Mouse (Mus musculus) spleen, postnatal 10 days (tissue): ENCODE data around the gene Hoxd11.

ENCODE experiments used
- DNase-seq, 2 experiments: peaks; one replicate each; pipeline ENCODE4 v3.0.0; 2021 to 2022; ENCODE audit warnings: low spot score in 2 of 2

Gene Hoxd11

DNA sequence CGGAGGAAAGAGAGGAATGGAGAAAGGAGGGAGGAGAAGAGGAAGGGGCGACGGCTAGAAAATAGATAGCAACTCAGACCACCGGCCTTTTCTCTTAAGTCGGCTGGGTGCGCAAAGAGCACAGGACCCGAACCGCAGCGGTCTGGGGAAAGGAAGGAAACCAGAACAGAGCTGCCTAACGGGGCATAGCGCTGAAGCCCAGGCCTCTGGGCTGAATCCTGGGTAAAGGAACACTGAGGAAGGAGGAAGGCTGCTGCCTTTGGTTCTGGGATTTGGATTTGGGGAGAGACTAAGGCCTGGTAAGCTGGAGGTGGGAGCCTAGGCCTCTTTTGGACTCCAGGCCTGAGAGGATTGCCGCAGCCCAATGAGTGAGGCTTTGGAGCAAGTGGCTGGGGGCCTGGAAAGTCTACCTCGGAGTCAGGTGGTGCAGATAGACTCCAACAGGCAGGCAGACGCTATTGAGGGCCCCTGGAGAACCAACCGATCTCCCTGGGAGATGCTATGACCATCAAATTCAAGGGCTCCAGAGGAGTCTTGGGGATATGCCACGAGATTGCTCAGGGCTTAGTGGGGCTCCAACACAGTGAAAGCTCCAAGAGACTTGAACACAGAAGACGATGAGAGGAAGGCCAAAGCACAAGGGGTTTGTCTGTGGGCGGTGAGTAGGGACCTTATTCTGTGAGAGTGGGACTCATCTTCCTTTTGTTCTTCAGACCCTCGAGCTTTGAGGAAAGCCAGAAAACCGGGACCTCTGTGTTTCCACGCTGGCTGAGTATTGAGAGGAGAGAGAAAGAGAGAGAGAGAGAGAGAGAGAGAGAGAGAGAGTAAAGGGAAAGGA, 1.4 kb downstream of the Hoxd11 start:
- no peak for DNase-seq

- DNase-seq, result no peak
Measured at GRCm38 (mm10) chr2:74681594-74682531, 2.5 kb downstream of the Hoxd11 start.

DNA sequence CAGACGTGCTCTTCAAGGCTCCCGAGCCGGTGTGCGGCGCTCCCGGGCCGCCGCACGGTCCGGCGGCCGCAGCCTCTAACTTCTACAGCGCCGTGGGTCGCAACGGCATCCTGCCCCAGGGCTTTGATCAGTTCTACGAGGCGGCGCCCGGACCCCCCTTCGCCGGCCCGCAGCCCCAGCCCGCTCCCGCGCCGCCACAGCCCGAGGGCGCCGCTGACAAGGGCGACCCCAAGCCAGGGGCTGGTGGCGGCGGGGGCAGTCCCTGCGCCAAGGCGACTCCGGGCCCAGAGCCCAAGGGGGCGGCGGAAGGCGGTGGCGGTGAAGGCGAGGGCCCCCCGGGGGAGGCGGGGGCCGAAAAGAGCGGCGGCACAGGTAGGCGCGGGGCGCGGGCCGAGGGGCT, 3.4 kb downstream of the Hoxd11 start:
- no peak for DNase-seq

- DNase-seq, result no peak
Measured at GRCm38 (mm10) chr2:74683471-74683951, 4.2 kb downstream of the Hoxd11 start.

DNA sequence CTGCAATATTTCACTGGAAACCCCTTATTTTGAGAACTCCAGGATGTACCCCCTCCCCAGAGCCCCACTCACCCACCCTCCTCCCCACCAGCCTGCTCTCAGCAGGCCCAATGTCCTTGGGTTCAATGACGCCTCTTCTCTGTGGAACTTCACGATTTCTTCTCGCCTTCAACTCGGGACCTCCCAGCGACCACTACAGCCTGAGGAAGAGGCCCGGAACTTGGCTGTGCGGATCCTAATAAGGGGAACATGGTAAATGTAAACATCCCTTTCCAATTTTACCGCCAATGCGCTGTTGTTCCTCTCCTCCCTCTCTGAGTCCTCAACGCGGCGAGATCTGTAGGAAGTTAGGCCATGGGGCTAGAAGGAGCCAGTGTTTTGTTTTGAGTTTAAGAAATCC, 4.7 kb downstream of the Hoxd11 start:
- DNase-seq, result no peak

DNA sequence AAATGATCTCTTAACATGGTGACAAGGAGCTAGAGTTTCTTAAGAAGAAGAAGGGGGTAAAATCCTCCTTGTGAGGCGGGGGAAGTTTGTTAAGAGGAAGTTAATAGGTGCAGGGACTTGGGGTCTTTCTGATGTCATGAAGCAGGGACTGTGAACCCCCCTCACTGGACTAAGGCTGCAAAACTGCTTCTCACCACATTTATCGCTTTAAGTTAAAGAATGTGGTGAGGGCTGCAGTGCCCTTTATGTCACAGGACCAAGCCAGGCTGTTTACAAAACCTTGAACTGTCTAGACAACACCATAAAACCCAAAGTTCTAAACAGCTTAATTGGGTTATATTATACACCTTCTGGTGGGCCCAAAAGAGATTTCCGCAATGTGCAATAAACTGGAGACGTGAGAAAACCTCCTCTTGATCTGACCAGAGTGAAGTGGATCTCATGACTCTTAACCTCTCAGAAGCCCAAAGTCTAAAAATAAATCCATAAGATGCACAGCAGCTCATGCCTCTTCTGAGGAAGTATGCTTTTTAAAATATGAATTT, 5.8 kb downstream of the Hoxd11 start:
- DNase-seq, result no peak

DNA sequence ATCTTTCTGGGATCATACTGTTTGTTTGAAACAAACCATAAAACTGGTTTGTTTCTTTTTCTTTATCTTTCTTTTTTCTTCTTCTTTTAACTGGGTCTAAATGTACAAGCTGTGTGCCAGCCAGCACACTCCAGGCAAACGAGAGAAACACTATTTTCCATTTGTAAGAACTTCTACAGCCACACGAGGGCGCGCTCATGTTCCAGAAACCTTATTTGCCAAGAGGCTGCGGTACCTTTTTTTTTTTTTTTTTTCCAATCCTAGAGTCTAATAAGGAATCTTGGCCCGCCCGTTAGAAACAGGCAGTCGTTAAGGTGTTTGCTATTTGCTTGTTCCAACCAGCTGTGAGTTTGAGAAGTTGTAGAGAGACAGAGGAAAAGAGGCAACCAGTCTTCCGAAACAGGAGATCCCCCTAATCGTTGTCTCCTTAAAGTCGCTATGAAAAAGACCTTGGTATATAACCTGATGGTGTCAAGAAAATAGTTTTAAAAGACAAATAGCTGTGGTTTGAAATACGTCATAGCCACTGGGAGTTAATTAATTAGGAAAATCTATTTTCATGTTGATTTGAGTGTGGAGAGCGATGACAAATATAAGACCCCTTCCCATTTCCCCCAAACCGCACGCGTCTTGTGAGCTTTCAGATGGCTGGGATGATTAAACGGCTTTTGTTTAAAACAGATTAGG, 7.1 kb downstream of the Hoxd11 start:
- peak in 1 of 2 experiments; percentile 54 for DNase-seq

GRCm38 (mm10) chr2:74686988-74687697, 7.8 kb downstream of the Hoxd11 start:
- no peak for DNase-seq

GRCm38 (mm10) chr2:74687698-74688555, 8.6 kb downstream of the Hoxd11 start:
- no peak for DNase-seq

GRCm38 (mm10) chr2:74688795-74689573, 9.6 kb downstream of the Hoxd11 start:
- DNase-seq, result no peak

- DNase-seq, result no peak
Measured at GRCm38 (mm10) chr2:74689574-74690337, 10.4 kb downstream of the Hoxd11 start.

GRCm38 (mm10) chr2:74690338-74690716, 11.0 kb downstream of the Hoxd11 start:
- DNase-seq, result no peak

GRCm38 (mm10) chr2:74691022-74691951, 11.9 kb downstream of the Hoxd11 start, which contains the start of gene Hoxd10:
Hoxd10 (plus strand) TSS chr2:74691924.
- no peak for DNase-seq

GRCm38 (mm10) chr2:74691995-74692807, 12.8 kb downstream of the Hoxd11 start:
- DNase-seq, result no peak

GRCm38 (mm10) chr2:74692808-74693431, 13.6 kb downstream of the Hoxd11 start:
- DNase-seq, result no peak

DNA sequence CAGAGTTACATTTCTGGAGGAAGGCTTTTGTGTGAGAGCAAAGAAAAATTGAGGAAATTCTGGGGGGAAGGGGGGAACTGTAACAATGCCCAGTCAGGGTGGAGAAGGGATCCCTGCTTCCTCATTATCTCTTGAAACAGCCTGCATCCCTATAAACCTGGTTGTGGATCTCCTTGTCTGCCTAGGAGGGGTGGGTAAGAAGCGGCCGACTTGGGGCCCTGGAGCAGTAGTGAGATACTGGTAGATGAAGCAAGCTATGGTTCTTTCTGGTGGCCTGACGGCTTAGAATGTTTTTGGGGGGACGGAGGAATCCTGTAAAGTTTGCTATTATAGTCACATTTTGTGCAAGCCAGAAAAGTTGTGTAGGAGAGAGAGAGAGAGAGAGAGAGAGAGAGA, 14.1 kb downstream of the Hoxd11 start:
- no peak for DNase-seq
